Mouse (Mus musculus): ENCODE data around the gene 2510039O18Rik.

GRCm38 (mm10) chr4:147896411-147896810 is 44.3 kb upstream of the 2510039O18Rik start:
- TF ChIP-seq CTCF (IDR thresholded peaks at IDR 0.05; ENCODE audit: low read depth) (no peak), EP300 (optimal IDR thresholded peaks at IDR 0.05) (no peak)
